Mouse (Mus musculus): ENCODE measurements around the gene Lipm.

DNA sequence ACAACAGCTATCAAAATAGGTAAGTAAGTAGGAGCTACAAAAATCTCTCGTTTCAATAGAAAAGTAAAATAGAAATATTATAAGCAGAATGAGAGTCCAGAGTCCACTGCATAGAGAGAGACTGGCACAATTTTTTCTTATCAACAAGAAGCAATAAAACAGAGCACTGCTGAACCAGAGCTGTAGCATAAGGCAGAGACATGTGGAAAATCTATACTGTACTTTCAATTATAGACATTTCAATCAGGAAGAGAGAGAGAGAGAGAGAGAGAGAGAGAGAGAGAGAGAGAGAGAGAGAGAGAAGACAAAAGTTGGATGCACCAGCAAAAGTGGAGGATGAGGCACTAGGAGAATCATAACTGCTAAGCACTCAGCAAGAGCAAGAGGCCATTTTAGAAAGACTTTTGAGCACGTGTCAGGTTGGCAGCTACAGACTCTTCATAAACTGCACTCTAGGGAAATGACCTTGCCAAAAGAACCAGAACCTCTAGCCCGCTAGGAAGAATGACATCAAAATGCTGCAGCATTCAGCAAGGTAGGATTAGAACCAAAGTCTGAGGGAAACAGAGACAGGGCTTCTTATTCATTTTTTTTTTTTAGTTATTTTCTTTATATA is 38.8 kb downstream of the Lipm start:
- TF ChIP-seq HCFC1 (IDR thresholded peaks at IDR 0.05; ENCODE audit: borderline replicate concordance, insufficient read depth, low read length), result no peak
- no peak for TF ChIP-seq ZNF384 (IDR thresholded peaks at IDR 0.05; ENCODE audit: low read depth, low read length)
- TF ChIP-seq ZC3H11A (IDR thresholded peaks at IDR 0.05; ENCODE audit: borderline replicate concordance, low read depth, low read length), result no peak

Measured in ES-E14 (cell line).